Mouse (Mus musculus): ENCODE results near the gene Scyl3. TPM values are rescaled to one million over a fixed set of nuclear protein-coding genes. Genes with fewer than 3 reads are reported as not detected.
A peak's percentile ranks its signal among the peaks of the same experiment; 100 is the strongest.

Scyl3 gene
- total RNA-seq, 4 experiments from 2014 or later: 4.5 to 5.8 (median 5.4) TPM

- no peak for DNase-seq (ENCODE audit: low spot score)
These were observed 29.1 kb downstream of the Scyl3 start for GRCm38 (mm10) chr1:163958036-163958435.

- DNase-seq (ENCODE audit: low spot score): no peak
These were observed 35.2 kb downstream of the Scyl3 start for GRCm38 (mm10) chr1:163964008-163964689.

- no peak for DNase-seq (ENCODE audit: low spot score)
These were observed 45.6 kb downstream of the Scyl3 start for GRCm38 (mm10) chr1:163974471-163974870.

GRCm38 (mm10) chr1:163975088-163975487 lies 46.2 kb downstream of the Scyl3 start:
- no peak for DNase-seq (ENCODE audit: low spot score)

GRCm38 (mm10) chr1:163976515-163976914 lies 47.6 kb downstream of the Scyl3 start:
- DNase-seq (ENCODE audit: low spot score): no peak

- no peak for DNase-seq (ENCODE audit: low spot score)
These were observed 63.5 kb downstream of the Scyl3 start for GRCm38 (mm10) chr1:163992371-163992770.

- no peak for DNase-seq (ENCODE audit: low spot score)
These were observed 65.3 kb downstream of the Scyl3 start for GRCm38 (mm10) chr1:163994173-163994720.

- DNase-seq (ENCODE audit: low spot score): peak; percentile 92
These were observed 66.1 kb downstream of the Scyl3 start, which contains the start of the genes BC055324 and Mettl18 for GRCm38 (mm10) chr1:163994721-163995608. Gene BC055324 (minus strand): TSS chr1:163994796. Gene Mettl18 (plus strand): TSS chr1:163994889.

GRCm38 (mm10) chr1:163995609-163995913 lies 66.7 kb downstream of the Scyl3 start:
- no peak for DNase-seq (ENCODE audit: low spot score)

- DNase-seq (ENCODE audit: low spot score): no peak
These were observed 73.0 kb downstream of the Scyl3 start for GRCm38 (mm10) chr1:164001831-164002452.

GRCm38 (mm10) chr1:164004311-164004710 lies 75.4 kb downstream of the Scyl3 start:
- no peak for DNase-seq (ENCODE audit: low spot score)

Other genes starting within 250 kb of the Scyl3 start
- 1 to 10 TPM; 4.0 to 8.9 (median 6.1) TPM for gene Mettl11b, start 203.9 kb upstream of the Scyl3 start, total RNA-seq (2022)
- gene Kifap3, start 149.5 kb upstream of the Scyl3 start, total RNA-seq (2022): 10 to 100 TPM; 22.2 to 24.9 (median 23.3) TPM
- gene BC055324, start 65.7 kb downstream of the Scyl3 start, total RNA-seq (2022): 1 to 10 TPM in 1 of 4 experiments, under 1 TPM in 3; 0.55 to 1.0 (median 0.70) TPM
- 1 to 10 TPM; 3.3 to 4.8 (median 4.0) TPM for gene Mettl18, start 65.8 kb downstream of the Scyl3 start, total RNA-seq (2022)
- gene Sele, start 119.1 kb downstream of the Scyl3 start, total RNA-seq (2022): 1 to 10 TPM in 1 of 4 experiments, under 1 TPM in 3; 0.33 to 1.1 (median 0.54) TPM
- 1 to 10 TPM in 3 of 4 experiments, under 1 TPM in 1; 0.71 to 3.5 (median 1.1) TPM for gene Sell, start 132.9 kb downstream of the Scyl3 start, total RNA-seq (2022)
- gene Selp, start 186.2 kb downstream of the Scyl3 start, total RNA-seq (2022): 1 to 10 TPM in 3 of 4 experiments, under 1 TPM in 1; 0.49 to 8.6 (median 1.2) TPM
- gene F5, start 222.7 kb downstream of the Scyl3 start, total RNA-seq (2022): 10 to 100 TPM in 1 of 4 experiments, 1 to 10 TPM in 1, under 1 TPM in 2; 0.94 to 14.2 (median 1.1) TPM